Mouse (Mus musculus): Measurements from ENCODE around the gene 2410131K14Rik.

2410131K14Rik gene

GRCm38 (mm10) chr5:118262418-118262817 is 17.4 kb downstream of the 2410131K14Rik start:
- no peak for DNase-seq

- DNase-seq = no peak
These were observed 19.3 kb downstream of the 2410131K14Rik start for GRCm38 (mm10) chr5:118264279-118264678.

- no peak for DNase-seq
These were observed 20.3 kb downstream of the 2410131K14Rik start for GRCm38 (mm10) chr5:118265366-118265765.

GRCm38 (mm10) chr5:118266309-118266708 is 21.3 kb downstream of the 2410131K14Rik start:
- DNase-seq = no peak

- DNase-seq = peak; percentile 72 to 89
These were observed 24.0 kb downstream of the 2410131K14Rik start for GRCm38 (mm10) chr5:118268987-118269386.

GRCm38 (mm10) chr5:118271449-118272110 is 26.6 kb downstream of the 2410131K14Rik start:
- DNase-seq = no peak

GRCm38 (mm10) chr5:118273446-118273845 is 28.4 kb downstream of the 2410131K14Rik start:
- DNase-seq = no peak

- no peak for DNase-seq
These were observed 29.5 kb downstream of the 2410131K14Rik start for GRCm38 (mm10) chr5:118274546-118274945.

GRCm38 (mm10) chr5:118276281-118276680 is 31.3 kb downstream of the 2410131K14Rik start:
- DNase-seq = no peak

GRCm38 (mm10) chr5:118276711-118277110 is 31.7 kb downstream of the 2410131K14Rik start:
- no peak for DNase-seq

GRCm38 (mm10) chr5:118277741-118278495 is 32.9 kb downstream of the 2410131K14Rik start:
- no peak for DNase-seq

GRCm38 (mm10) chr5:118291453-118291852 is 46.4 kb downstream of the 2410131K14Rik start:
- DNase-seq = no peak

- DNase-seq = no peak
These were observed 47.4 kb downstream of the 2410131K14Rik start for GRCm38 (mm10) chr5:118292476-118292875.

- DNase-seq = peak; percentile 83 to 89
These were observed 49.2 kb downstream of the 2410131K14Rik start for GRCm38 (mm10) chr5:118294086-118294864.

GRCm38 (mm10) chr5:118294865-118295258 is 49.8 kb downstream of the 2410131K14Rik start:
- no peak for DNase-seq

- peak; percentile 15 to 19 for DNase-seq
These were observed 52.3 kb downstream of the 2410131K14Rik start for GRCm38 (mm10) chr5:118297338-118297746.

GRCm38 (mm10) chr5:118299720-118300400 is 54.8 kb downstream of the 2410131K14Rik start:
- no peak for DNase-seq

GRCm38 (mm10) chr5:118302466-118303155 is 57.6 kb downstream of the 2410131K14Rik start:
- DNase-seq = peak in 1 of 2 experiments; percentile 27

GRCm38 (mm10) chr5:118304970-118305618 is 60.1 kb downstream of the 2410131K14Rik start:
- DNase-seq = no peak

GRCm38 (mm10) chr5:118310389-118310788 is 65.4 kb downstream of the 2410131K14Rik start:
- no peak for DNase-seq

- DNase-seq = no peak
These were observed 66.2 kb downstream of the 2410131K14Rik start for GRCm38 (mm10) chr5:118311251-118311650.

GRCm38 (mm10) chr5:118313766-118314165 is 68.7 kb downstream of the 2410131K14Rik start:
- DNase-seq = no peak
